Mouse (Mus musculus): ENCODE measurements around the gene Ddx28.

- TF ChIP-seq CTCF (IDR thresholded peaks at IDR 0.05; ENCODE audit: extremely low read depth, insufficient read depth, insufficient read length, insufficient replicate concordance) (no peak), POLR2A (IDR thresholded peaks at IDR 0.05; ENCODE audit: low read depth, low read length) (no peak)
Observed at GRCm38 (mm10) chr8:106001908-106002307, 9.8 kb downstream of the Ddx28 start.

All from spleen, adult 2 months (tissue).